Mouse (Mus musculus) liver, postnatal 0 days (tissue): Measurements from ENCODE around the gene Ttll8.

Source experiments
- CTCF ChIP-seq: sonication (generic); IDR thresholded peaks from 2 replicates; pipeline ENCODE4 v1.5.1; 2016; ENCODE audit warnings: antibody characterized with exemption, low read depth
- EP300 ChIP-seq: IDR thresholded peaks from 2 replicates; pipeline ENCODE4 v1.6.1; 2016; ENCODE audit warnings: antibody characterized with exemption, low read depth, mild to moderate bottlenecking

- TF ChIP-seq CTCF (no peak), EP300 (no peak)
These were observed 93.4 kb downstream of the Ttll8 start for GRCm38 (mm10) chr15:88860781-88861180.
